Mouse (Mus musculus) thymus, adult 2 months (tissue): ENCODE measurements around the gene Upp2.

ENCODE experiments used
- CTCF ChIP-seq: fragments of 200-500 bp; IDR thresholded peaks from 2 replicates; pipeline ENCODE4 v1.5.1; 2012; ENCODE audit warnings: mild to moderate bottlenecking, control low read depth, low read length, moderate library complexity, borderline replicate concordance; ENCODE audit not compliant: control insufficient read depth, poor library complexity, insufficient read depth; ENCODE audit errors: extremely low read depth
- POLR2A ChIP-seq: fragments of 200-500 bp; IDR thresholded peaks from 2 replicates; pipeline ENCODE4 v1.6.1; 2012; ENCODE audit warnings: mild to moderate bottlenecking, low read length, control low read depth, moderate library complexity; ENCODE audit not compliant: control insufficient read depth, poor library complexity, insufficient read depth; ENCODE audit errors: extremely low read depth

- TF ChIP-seq CTCF (no peak), POLR2A (no peak)
Measured at GRCm38 (mm10) chr2:58758081-58758480, 191.0 kb downstream of the Upp2 start.
